19 mouse cellular contexts compared by ENCODE assay signal in the genomic region with DNA sequence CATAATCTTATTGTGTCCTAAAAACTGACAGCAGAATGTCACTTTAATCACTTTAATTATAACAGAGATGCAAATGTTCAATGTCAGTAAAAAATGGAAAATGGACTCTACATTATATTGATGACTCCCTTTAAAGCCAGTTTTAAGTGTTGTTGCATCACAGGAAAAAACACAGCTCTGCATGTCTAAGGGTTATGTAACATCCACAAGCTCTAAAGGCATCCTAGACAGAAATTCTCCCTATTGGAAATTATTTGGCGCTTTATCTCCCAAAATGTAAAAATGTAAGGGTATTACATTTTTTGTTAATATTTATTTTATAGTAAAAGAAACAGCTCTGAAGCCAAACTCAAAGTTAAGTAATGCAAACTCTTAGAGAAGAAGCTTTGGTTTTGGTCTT. TPM values are rescaled to one million over a fixed set of nuclear protein-coding genes. Genes with fewer than 3 reads are reported as not detected.
DNase-seq lines count a peak whose midpoint lies in the region; ATAC-seq and TF ChIP-seq lines count a peak whose summit lies in the region.
"Had no signal": no experiment of that assay in that cellular context is flagged by ENCODE, and none has a peak within 500 bp of the region (broad histone marks: within the 10 kb centered on the region; RNA-seq: fewer than 3 reads in every experiment).

No protein-coding gene starts in this region.

- no peaks in the 10 kb centered on the region for H3K27me3 ChIP-seq in forebrain, postnatal 0 days (ENCODE audit: insufficient read depth, low read length)
- no peaks in the 10 kb centered on the region for H3K27me3 ChIP-seq in forebrain, embryonic 14.5 days (replicated peaks; ENCODE audit: control insufficient read depth, insufficient read depth, low read length)
- H3K27me3 ChIP-seq in midbrain, embryonic 10.5 days (ENCODE audit: low read depth, poor library complexity, severe bottlenecking), result no peaks in the 10 kb centered on the region
- no peaks in the 10 kb centered on the region for H3K27me3 ChIP-seq in midbrain, embryonic 13.5 days
- H3K27me3 ChIP-seq in heart, embryonic 12.5 days (replicated peaks), result no peaks in the 10 kb centered on the region
- H3K27me3 ChIP-seq: heart, embryonic 15.5 days; hindbrain, embryonic 12.5 days; intestine, embryonic 15.5 days; Patski had no signal

- H3K4me2 ChIP-seq in forebrain, postnatal 0 days (ENCODE audit: low read depth), result no peak overlapping the region
- no peak overlapping the region for H3K4me2 ChIP-seq in forebrain, embryonic 14.5 days (ENCODE audit: low read length)
- H3K4me2 ChIP-seq in midbrain, embryonic 13.5 days (replicated peaks), result no peak overlapping the region
- no peak overlapping the region for H3K4me2 ChIP-seq in heart, embryonic 12.5 days
- H3K4me2 ChIP-seq: intestine, embryonic 15.5 days had no signal

- TF ChIP-seq POLR2A in brain, embryonic 14.5 days (IDR thresholded peaks at IDR 0.05; ENCODE audit: borderline replicate concordance, extremely low read depth, insufficient read depth, insufficient read length, poor library complexity, severe bottlenecking), result no peak

- no peaks in the 10 kb centered on the region for H3K4me1 ChIP-seq in forebrain, postnatal 0 days (ENCODE audit: insufficient read depth)
- peaks cover 3% of the 10 kb centered on the region; the same call in 1 of the 2 replicates for H3K4me1 ChIP-seq in forebrain, embryonic 14.5 days (ENCODE audit: control insufficient read depth, insufficient read depth, low read length)
- H3K4me1 ChIP-seq in midbrain, embryonic 10.5 days, result peaks cover 57% of the 10 kb centered on the region
- H3K4me1 ChIP-seq in midbrain, embryonic 13.5 days (replicated peaks), result peaks cover 23% of the 10 kb centered on the region
- H3K4me1 ChIP-seq in heart, embryonic 12.5 days (replicated peaks), result peaks cover 4% of the 10 kb centered on the region

- H3K9ac ChIP-seq in forebrain, postnatal 0 days, result no peak overlapping the region
- no peak overlapping the region for H3K9ac ChIP-seq in forebrain, embryonic 14.5 days (ENCODE audit: low read length)
- H3K9ac ChIP-seq in midbrain, embryonic 13.5 days (replicated peaks), result no peak overlapping the region
- no peak overlapping the region for H3K9ac ChIP-seq in heart, embryonic 12.5 days
- H3K9ac ChIP-seq: heart, embryonic 15.5 days; hindbrain, embryonic 12.5 days; intestine, embryonic 15.5 days had no signal

- H3K4me3 ChIP-seq in forebrain, postnatal 0 days (ENCODE audit: low read depth, low read length), result no peak overlapping the region
- H3K4me3 ChIP-seq in forebrain, embryonic 14.5 days (ENCODE audit: low read depth, low read length), result no peak overlapping the region
- H3K4me3 ChIP-seq in midbrain, embryonic 10.5 days, result peak overlapping the region; percentile 81
- H3K4me3 ChIP-seq in midbrain, embryonic 13.5 days (replicated peaks), result no peak overlapping the region
- no peak overlapping the region for H3K4me3 ChIP-seq in heart, embryonic 12.5 days
- H3K4me3 ChIP-seq: heart, embryonic 15.5 days; hindbrain, embryonic 12.5 days; intestine, embryonic 15.5 days had no signal

- TF ChIP-seq CTCF in forebrain, postnatal 0 days (IDR thresholded peaks at IDR 0.05; ENCODE audit: low read depth), result no peak
- no peak for TF ChIP-seq CTCF in brain, embryonic 14.5 days (IDR thresholded peaks at IDR 0.05; ENCODE audit: borderline replicate concordance, extremely low read depth, insufficient read depth, insufficient read length)

- no peaks in the 10 kb centered on the region for H3K9me3 ChIP-seq in forebrain, postnatal 0 days (ENCODE audit: low read length)
- no peaks in the 10 kb centered on the region for H3K9me3 ChIP-seq in forebrain, embryonic 14.5 days (replicated peaks; ENCODE audit: control insufficient read depth, low read length)
- H3K9me3 ChIP-seq in midbrain, embryonic 10.5 days (replicated peaks), result no peaks in the 10 kb centered on the region
- H3K9me3 ChIP-seq in midbrain, embryonic 13.5 days, result no peaks in the 10 kb centered on the region
- no peaks in the 10 kb centered on the region for H3K9me3 ChIP-seq in heart, embryonic 12.5 days (replicated peaks)
- H3K9me3 ChIP-seq: heart, embryonic 15.5 days; hindbrain, embryonic 12.5 days; intestine, embryonic 15.5 days had no signal

- WGBS in forebrain, postnatal 0 days, result 98% methylated on average over 1 of the region's 1 CpGs
- WGBS in forebrain, embryonic 14.5 days, result 65% methylated on average over 1 of the region's 1 CpGs
- WGBS in midbrain, embryonic 10.5 days, result 49% methylated on average over 1 of the region's 1 CpGs
- 57% methylated on average over 1 of the region's 1 CpGs for WGBS in midbrain, embryonic 13.5 days
- 83% methylated on average over 1 of the region's 1 CpGs for WGBS in heart, embryonic 12.5 days

- H3K36me3 ChIP-seq in forebrain, postnatal 0 days (ENCODE audit: insufficient read depth), result no peaks in the 10 kb centered on the region
- H3K36me3 ChIP-seq in forebrain, embryonic 14.5 days (ENCODE audit: control insufficient read depth, insufficient read depth, low read length), result no peaks in the 10 kb centered on the region
- H3K36me3 ChIP-seq in midbrain, embryonic 10.5 days, result no peaks in the 10 kb centered on the region
- H3K36me3 ChIP-seq in midbrain, embryonic 13.5 days, result no peaks in the 10 kb centered on the region
- no peaks in the 10 kb centered on the region for H3K36me3 ChIP-seq in heart, embryonic 12.5 days
- H3K36me3 ChIP-seq: heart, embryonic 15.5 days; hindbrain, embryonic 12.5 days; intestine, embryonic 15.5 days had no signal

- peak; percentile 33 for DNase-seq in embryo, embryonic 10.5 days (ENCODE audit: low spot score)
- DNase-seq in embryo, embryonic 9.5 days (ENCODE audit: extremely low spot score), result no peak
- peak; percentile 25 for DNase-seq in forebrain, postnatal 0 days
- DNase-seq in forebrain, embryonic 14.5 days (ENCODE audit: low spot score), result no peak
- no peak for DNase-seq in midbrain, embryonic 10.5 days (ENCODE audit: low spot score)
- peak; percentile 47 for DNase-seq in brain, embryonic 14.5 days (ENCODE audit: low read depth)
- DNase-seq: adrenal gland, postnatal 14 days; cerebellum, adult 18-20 months; cerebellum, adult 9-11 months; cerebellum, postnatal 36 days; gastrocnemius, postnatal 36 days; kidney, adult 18-20 months had no signal

- ATAC-seq in forebrain, postnatal 0 days, result no peak
- no peak for ATAC-seq in forebrain, embryonic 14.5 days
- ATAC-seq in midbrain, embryonic 13.5 days, result no peak
- no peak for ATAC-seq in heart, embryonic 12.5 days (ENCODE audit: insufficient number of reproducible peaks, low FRiP score)
- ATAC-seq: activated CD4-positive, CD25-positive, alpha-beta regulatory T cell, adult 4 months; intestine, embryonic 15.5 days; Patski had no signal

- H3K27ac ChIP-seq in forebrain, postnatal 0 days (ENCODE audit: low read depth, low read length), result no peak overlapping the region
- no peak overlapping the region for H3K27ac ChIP-seq in forebrain, embryonic 14.5 days (ENCODE audit: low read depth, low read length)
- H3K27ac ChIP-seq in midbrain, embryonic 10.5 days (replicated peaks), result peak overlapping the region; percentile 100
- no peak overlapping the region for H3K27ac ChIP-seq in midbrain, embryonic 13.5 days
- no peak overlapping the region for H3K27ac ChIP-seq in heart, embryonic 12.5 days (ENCODE audit: poor library complexity, severe bottlenecking)
- H3K27ac ChIP-seq: heart, embryonic 15.5 days; hindbrain, embryonic 12.5 days; intestine, embryonic 15.5 days had no signal

RNA-seq across cellular contexts. Expression of a gene that starts 4.9 kb away (rescaled TPM):
- 27.3 and 31.3 TPM in 2 replicates for total RNA-seq in forebrain, postnatal 0 days (2014; rRNA removed)
- polyA plus RNA-seq in forebrain, postnatal 0 days (2015; fragmentation: Nextera tagmentation; extraction: Ambion mirVana), result 15.9 and 27.4 TPM in 2 replicates
- polyA plus RNA-seq in forebrain, embryonic 14.5 days (2014; fragmentation: Nextera tagmentation; extraction: Ambion mirVana), result 38.7 and 43.5 TPM in 2 replicates
- 66.9 and 71.0 TPM in 2 replicates for polyA plus RNA-seq in midbrain, embryonic 10.5 days (2016; fragmentation: Nextera tagmentation; extraction: Ambion mirVana)
- 69.6 and 75.2 TPM in 2 replicates for polyA plus RNA-seq in midbrain, embryonic 13.5 days (2015; fragmentation: Nextera tagmentation; extraction: Ambion mirVana)
- polyA plus RNA-seq in brain, embryonic 14.5 days (2012; rRNA removed), result 41.1 and 49.4 TPM in 2 replicates
- polyA plus RNA-seq in heart, embryonic 12.5 days (2016; fragmentation: Nextera tagmentation; extraction: Ambion mirVana), result 36.3 and 37.1 TPM in 2 replicates

RNA-seq across cellular contexts. Expression of a gene that starts 11.0 kb away (rescaled TPM):
- 11.4 and 12.6 TPM in 2 replicates for total RNA-seq in forebrain, postnatal 0 days (2014; rRNA removed)
- polyA plus RNA-seq in forebrain, postnatal 0 days (2015; fragmentation: Nextera tagmentation; extraction: Ambion mirVana), result 4.3 and 4.9 TPM in 2 replicates
- polyA plus RNA-seq in forebrain, embryonic 14.5 days (2014; fragmentation: Nextera tagmentation; extraction: Ambion mirVana), result 10.8 and 13.2 TPM in 2 replicates
- 19.3 and 22.7 TPM in 2 replicates for polyA plus RNA-seq in midbrain, embryonic 10.5 days (2016; fragmentation: Nextera tagmentation; extraction: Ambion mirVana)
- polyA plus RNA-seq in midbrain, embryonic 13.5 days (2015; fragmentation: Nextera tagmentation; extraction: Ambion mirVana), result 17.8 and 18.3 TPM in 2 replicates
- 25.4 and 33.5 TPM in 2 replicates for polyA plus RNA-seq in brain, embryonic 14.5 days (2012; rRNA removed)
- polyA plus RNA-seq in heart, embryonic 12.5 days (2016; fragmentation: Nextera tagmentation; extraction: Ambion mirVana), result 7.7 and 8.8 TPM in 2 replicates

RNA-seq across cellular contexts. Expression of a gene that starts 22.4 kb away (rescaled TPM):
- 2.6 and 3.5 TPM in 2 replicates for total RNA-seq in forebrain, postnatal 0 days (2014; rRNA removed)
- 10.1 and 11.8 TPM in 2 replicates for polyA plus RNA-seq in forebrain, postnatal 0 days (2015; fragmentation: Nextera tagmentation; extraction: Ambion mirVana)
- 9.9 and 11.7 TPM in 2 replicates for polyA plus RNA-seq in forebrain, embryonic 14.5 days (2014; fragmentation: Nextera tagmentation; extraction: Ambion mirVana)
- 25.0 and 25.1 TPM in 2 replicates for polyA plus RNA-seq in midbrain, embryonic 10.5 days (2016; fragmentation: Nextera tagmentation; extraction: Ambion mirVana)
- 14.7 and 17.1 TPM in 2 replicates for polyA plus RNA-seq in midbrain, embryonic 13.5 days (2015; fragmentation: Nextera tagmentation; extraction: Ambion mirVana)
- polyA plus RNA-seq in brain, embryonic 14.5 days (2012; rRNA removed), result 5.5 and 6.1 TPM in 2 replicates
- 14.8 and 18.3 TPM in 2 replicates for polyA plus RNA-seq in heart, embryonic 12.5 days (2016; fragmentation: Nextera tagmentation; extraction: Ambion mirVana)

Comparison
In these comparisons a context has a peak if more than half of its experiments do, and no peak if none do; other contexts are left out.
1. DNase-seq: peak in embryo, embryonic 10.5 days (single experiment), forebrain, postnatal 0 days (single experiment) and brain, embryonic 14.5 days (single experiment); none in embryo, embryonic 9.5 days (single experiment), forebrain, embryonic 14.5 days (single experiment) and midbrain, embryonic 10.5 days (single experiment).